Mouse (Mus musculus) frontal cortex, postnatal 36 days (tissue): ENCODE results near the gene Olfr1052.
"Not testable (repeated sequence)": the region's sequence is repeated elsewhere in the genome, so short reads cannot be mapped to it uniquely, and the experiment has no call there.

ENCODE experiments used
- DNase-seq, 2 experiments: peaks; one replicate each; pipeline ENCODE4 v3.0.0; 2022; ENCODE audit warnings: low spot score in 2 of 2

The Olfr1052 gene

DNA sequence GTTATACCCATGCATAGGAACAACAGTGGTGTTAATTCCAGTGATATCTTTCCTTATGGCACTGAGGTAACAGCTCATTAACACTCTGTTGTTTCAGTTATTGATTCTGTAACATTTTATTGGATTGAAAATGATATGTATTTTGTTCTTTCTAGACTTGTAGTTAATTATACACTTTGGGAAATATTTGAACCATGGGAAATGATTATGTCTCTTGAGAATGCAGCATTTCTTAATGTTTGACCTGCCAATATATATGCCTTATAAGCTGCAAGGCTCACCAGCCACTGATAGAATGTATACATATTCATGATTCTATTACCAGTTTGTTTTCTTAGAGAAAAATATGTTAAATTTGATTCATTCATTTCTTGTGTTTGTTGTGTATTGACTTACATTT, at the start of gene Olfr1052:
TSS of gene Olfr1052 (plus strand) at position 301 of the 400 bp plus-strand sequence.
- no peak for DNase-seq

DNA sequence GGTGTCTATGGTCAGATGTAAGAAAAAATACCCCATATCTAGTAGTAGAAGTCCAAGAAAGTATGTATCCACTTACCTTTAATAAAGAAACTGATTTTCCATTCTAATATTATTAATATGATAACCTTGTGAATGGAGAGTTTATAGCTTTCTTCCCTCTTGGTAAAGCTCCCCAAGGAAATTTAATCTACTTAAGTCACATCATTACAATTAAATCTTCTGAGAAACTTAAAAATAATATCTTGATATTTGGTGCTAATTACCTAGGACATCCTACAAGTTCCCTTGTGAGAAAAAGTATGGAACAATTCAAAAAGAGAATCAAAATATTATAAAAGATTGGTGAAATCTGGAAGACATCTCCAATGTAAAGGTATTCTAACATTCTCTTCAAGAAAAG, 34.0 kb upstream of the Olfr1052 start, which contains the start of gene Olfr1049:
TSS of gene Olfr1049 (minus strand) at position 101 of the 400 bp plus-strand sequence.
- not testable (repeated sequence) for DNase-seq

DNA sequence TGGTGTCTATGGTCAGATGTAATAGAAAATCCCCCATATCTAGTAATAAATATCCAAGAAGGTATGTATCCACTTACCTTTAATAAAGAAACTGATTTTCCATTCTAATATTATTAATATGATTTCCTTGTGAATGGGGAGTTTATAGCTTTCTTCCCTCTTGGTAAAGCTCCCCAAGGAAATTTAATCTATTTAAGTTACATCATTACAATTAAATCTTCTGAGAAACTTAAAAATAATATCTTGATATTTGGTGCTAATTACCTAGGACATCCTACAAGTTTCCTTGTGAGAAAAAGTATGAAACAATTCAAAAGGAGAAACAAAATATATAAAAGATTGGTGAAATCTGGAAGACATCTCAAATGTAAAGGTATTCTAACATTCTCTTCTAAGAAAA, 13.3 kb upstream of the Olfr1052 start, which contains the start of gene Olfr1051:
TSS of gene Olfr1051 (minus strand) at position 101 of the 400 bp plus-strand sequence.
- DNase-seq: not testable (repeated sequence)

DNA sequence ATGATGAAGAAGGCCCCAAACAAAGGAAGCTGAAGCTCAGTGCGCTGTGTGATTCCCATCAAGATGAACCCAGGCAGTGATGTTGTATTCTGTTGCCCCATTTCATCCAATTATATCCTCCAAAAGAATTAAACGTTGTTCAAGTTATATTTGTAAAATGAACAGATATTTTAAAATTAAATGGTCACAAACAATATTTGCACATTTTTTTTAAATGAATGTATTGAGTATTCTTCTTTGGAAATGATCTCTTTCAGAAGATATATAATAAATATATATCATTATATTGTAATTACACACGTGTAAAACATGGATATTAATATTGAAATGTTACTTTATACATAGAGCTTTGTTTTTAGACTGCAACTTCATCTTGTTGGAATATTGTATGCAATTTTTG, 22.9 kb downstream of the Olfr1052 start, which contains the start of gene Olfr1053:
TSS of gene Olfr1053 (minus strand) at position 101 of the 400 bp plus-strand sequence.
- DNase-seq: no peak

DNA sequence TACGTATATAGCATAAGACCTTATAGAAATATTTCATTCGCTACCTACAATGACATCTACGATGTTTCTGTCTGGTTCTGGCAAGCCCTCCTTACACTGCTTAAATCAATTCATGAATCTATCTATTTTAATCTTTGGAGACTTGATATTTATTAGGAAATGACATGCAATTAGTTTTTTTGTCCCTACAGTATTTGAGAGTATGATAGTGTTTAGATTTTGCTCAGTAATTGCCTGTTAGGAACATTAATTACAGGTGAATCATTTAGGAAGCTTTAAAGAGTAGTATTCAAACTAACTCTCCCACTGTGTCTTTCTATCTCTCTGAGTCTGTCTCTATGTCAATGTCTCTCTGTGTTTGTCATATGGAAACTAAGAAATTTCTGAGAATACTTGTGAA, 43.1 kb downstream of the Olfr1052 start, which contains the start of gene Olfr1054:
TSS of gene Olfr1054 (minus strand) at position 101 of the 400 bp plus-strand sequence.
- no peak for DNase-seq
